Mouse (Mus musculus): ENCODE results near the gene Cntrob. TPM values are rescaled to one million over a fixed set of nuclear protein-coding genes. Genes with fewer than 3 reads are reported as not detected.

Cntrob gene
- polyA plus RNA-seq, 1 experiment from 2014 or later, result 5.6 TPM

DNA sequence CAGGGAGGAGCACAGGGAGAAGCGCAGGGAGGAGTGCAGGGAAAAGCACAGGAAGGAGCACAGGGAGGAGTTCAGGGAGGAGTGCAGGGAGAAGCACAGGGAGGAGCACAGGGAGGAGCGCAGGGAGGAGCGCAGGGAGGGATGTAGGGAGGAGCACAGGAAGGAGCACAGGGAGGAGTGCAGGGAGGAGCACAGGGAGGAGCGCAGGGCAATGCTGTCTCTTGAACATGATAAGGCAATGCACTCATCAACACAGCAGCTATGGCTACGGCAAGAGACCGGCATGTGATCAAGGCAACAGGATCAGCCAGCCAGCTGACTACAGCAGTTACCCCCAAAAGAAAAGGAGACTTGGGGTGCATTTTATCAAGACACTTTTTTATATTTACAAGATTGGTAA lies 7.2 kb downstream of the Cntrob start:
- no peak for DNase-seq
- H3K4me3 ChIP-seq (ENCODE audit: low read depth, low read length), result no peak overlapping the region
- no peaks in the 10 kb centered on the region for H3K9me3 ChIP-seq (ENCODE audit: low read length)
- no peak for TF ChIP-seq EP300 (IDR thresholded peaks at IDR 0.05; ENCODE audit: low read depth)
- TF ChIP-seq CTCF (IDR thresholded peaks at IDR 0.05; ENCODE audit: low read depth), result no peak
- no peak overlapping the region for H3K9ac ChIP-seq (replicated peaks)
- no peak overlapping the region for H3K4me2 ChIP-seq (ENCODE audit: low read depth, low read length)
- no peak overlapping the region for H3K27ac ChIP-seq (ENCODE audit: low read depth)
- ATAC-seq, result no peak
- WGBS (ENCODE audit: insufficient replicate concordance), result 91% methylated on average over 6 of the region's 6 CpGs
- H3K4me1 ChIP-seq (ENCODE audit: insufficient read depth), result no peaks in the 10 kb centered on the region
- H3K36me3 ChIP-seq (replicated peaks; ENCODE audit: insufficient read depth, low read length), result peaks cover 9% of the 10 kb centered on the region
- no peaks in the 10 kb centered on the region for H3K27me3 ChIP-seq (ENCODE audit: insufficient read depth, low read length)

DNA sequence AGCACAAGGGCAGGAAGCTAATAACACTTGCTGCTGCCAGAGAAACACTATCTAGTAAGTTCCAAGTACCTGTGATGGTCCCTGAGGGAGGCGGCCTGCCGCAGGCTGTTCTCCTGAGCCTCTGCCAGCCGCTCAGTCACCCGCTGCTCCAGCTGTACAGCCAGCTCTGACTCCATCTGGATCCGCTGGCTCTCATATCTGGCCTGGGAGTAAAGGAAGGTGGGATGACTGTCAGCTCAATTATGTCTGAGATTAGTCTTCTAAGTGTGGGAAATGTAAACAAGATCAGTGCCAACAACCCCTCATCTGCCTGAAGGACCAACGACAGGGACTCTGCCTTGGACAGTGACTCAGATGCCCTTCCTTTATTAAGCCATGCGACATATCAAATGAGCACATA lies 12.3 kb downstream of the Cntrob start:
- DNase-seq (no peak), ATAC-seq (no peak)
- peaks cover 25% of the 10 kb centered on the region for H3K36me3 ChIP-seq (replicated peaks; ENCODE audit: insufficient read depth, low read length)
- no peaks in the 10 kb centered on the region for H3K4me1 ChIP-seq (ENCODE audit: insufficient read depth)
- TF ChIP-seq EP300 (IDR thresholded peaks at IDR 0.05; ENCODE audit: low read depth), result no peak
- TF ChIP-seq CTCF (IDR thresholded peaks at IDR 0.05; ENCODE audit: low read depth), result no peak
- H3K4me2 ChIP-seq (ENCODE audit: low read depth, low read length), result no peak overlapping the region
- no peaks in the 10 kb centered on the region for H3K27me3 ChIP-seq (ENCODE audit: insufficient read depth, low read length)
- H3K27ac ChIP-seq (ENCODE audit: low read depth), result no peak overlapping the region
- no peak overlapping the region for H3K9ac ChIP-seq (replicated peaks)
- no peak overlapping the region for H3K4me3 ChIP-seq (ENCODE audit: low read depth, low read length)
- 89% methylated on average over 7 of the region's 7 CpGs for WGBS (ENCODE audit: insufficient replicate concordance)
- H3K9me3 ChIP-seq (ENCODE audit: low read length), result no peaks in the 10 kb centered on the region

DNA sequence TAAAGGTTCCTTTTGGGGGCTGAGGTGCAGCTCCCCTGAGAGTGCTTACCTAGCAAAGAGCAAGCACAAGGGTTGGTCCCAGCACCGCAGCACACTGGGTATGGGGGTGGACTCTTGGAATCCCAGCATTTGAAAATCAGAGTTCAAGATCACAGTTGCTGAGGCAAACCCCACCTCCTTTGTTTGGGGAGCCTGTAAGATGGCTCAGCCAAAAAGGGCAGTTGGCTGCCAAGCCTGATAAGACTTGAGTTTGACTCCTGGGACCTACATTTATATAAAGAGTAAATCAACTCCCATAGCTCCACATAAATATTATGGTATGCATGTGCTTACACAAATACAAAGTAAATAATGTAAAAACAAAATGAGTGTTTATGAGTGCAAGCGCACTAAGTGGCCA lies 17.5 kb downstream of the Cntrob start:
- 79% methylated on average over 2 of the region's 2 CpGs for WGBS (ENCODE audit: insufficient replicate concordance)
- ATAC-seq (no peak), DNase-seq (no peak)
- Histone ChIP-seq H3K4me1 (ENCODE audit: insufficient read depth) (no peaks in the 10 kb centered on the region), H3K9ac (replicated peaks) (no peak overlapping the region), H3K4me3 (ENCODE audit: low read depth, low read length) (no peak overlapping the region), H3K27me3 (ENCODE audit: insufficient read depth, low read length) (no peaks in the 10 kb centered on the region), H3K36me3 (replicated peaks; ENCODE audit: insufficient read depth, low read length) (peaks cover 32% of the 10 kb centered on the region), H3K9me3 (ENCODE audit: low read length) (no peaks in the 10 kb centered on the region), H3K4me2 (ENCODE audit: low read depth, low read length) (no peak overlapping the region), H3K27ac (ENCODE audit: low read depth) (no peak overlapping the region)
- no peak for TF ChIP-seq CTCF (IDR thresholded peaks at IDR 0.05; ENCODE audit: low read depth)

DNA sequence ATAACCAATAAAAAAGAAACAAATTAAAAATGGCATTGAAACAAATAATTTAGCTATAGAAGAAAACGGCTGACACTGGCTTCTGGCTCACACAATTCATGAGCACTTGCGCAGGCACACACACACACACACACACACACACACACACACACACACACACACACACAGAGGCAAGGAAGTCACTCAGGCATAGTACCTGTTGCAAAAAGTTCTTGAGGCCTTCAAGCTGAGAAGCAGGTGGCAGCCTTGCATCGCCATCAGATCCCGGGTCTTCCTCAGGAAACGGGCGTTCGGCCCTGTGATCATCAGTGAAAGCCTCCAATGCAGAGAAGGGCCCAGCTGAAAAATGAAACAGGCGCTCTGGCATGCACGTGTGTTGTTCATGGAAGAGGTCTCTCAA lies 18.3 kb downstream of the Cntrob start:
- TF ChIP-seq EP300 (IDR thresholded peaks at IDR 0.05; ENCODE audit: low read depth), result no peak
- TF ChIP-seq CTCF (IDR thresholded peaks at IDR 0.05; ENCODE audit: low read depth), result no peak
- no peaks in the 10 kb centered on the region for H3K4me1 ChIP-seq (ENCODE audit: insufficient read depth)
- no peak overlapping the region for H3K4me2 ChIP-seq (ENCODE audit: low read depth, low read length)
- ATAC-seq (no peak), DNase-seq (no peak)
- H3K4me3 ChIP-seq (ENCODE audit: low read depth, low read length), result no peak overlapping the region
- H3K36me3 ChIP-seq (replicated peaks; ENCODE audit: insufficient read depth, low read length), result peaks cover 30% of the 10 kb centered on the region
- WGBS (ENCODE audit: insufficient replicate concordance), result 86% methylated on average over 9 of the region's 9 CpGs
- H3K9ac ChIP-seq (replicated peaks), result no peak overlapping the region
- no peak overlapping the region for H3K27ac ChIP-seq (ENCODE audit: low read depth)
- H3K27me3 ChIP-seq (ENCODE audit: insufficient read depth, low read length), result no peaks in the 10 kb centered on the region
- no peaks in the 10 kb centered on the region for H3K9me3 ChIP-seq (ENCODE audit: low read length)

DNA sequence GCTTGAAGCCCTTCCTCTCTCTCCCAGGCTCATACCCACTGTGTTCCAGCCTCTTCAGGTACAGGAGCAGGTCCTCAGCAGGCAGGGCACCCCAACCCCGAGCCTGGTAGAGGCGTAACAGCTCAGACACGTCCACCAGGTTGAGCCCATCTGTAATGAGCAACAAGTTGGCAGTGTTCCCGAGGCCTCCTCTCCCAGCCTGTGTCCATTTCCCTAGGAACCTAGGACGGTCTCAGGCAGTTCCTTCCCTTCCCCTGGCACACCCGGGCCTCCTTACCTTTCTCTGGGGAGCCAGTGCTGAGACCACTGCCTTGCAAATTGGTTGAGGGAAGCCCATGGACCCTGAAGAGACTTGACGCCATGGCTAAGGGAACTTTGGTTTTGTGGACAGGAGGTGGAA lies 20.8 kb downstream of the Cntrob start:
- 79% methylated on average over 7 of the region's 7 CpGs for WGBS (ENCODE audit: insufficient replicate concordance)
- Histone ChIP-seq H3K27me3 (ENCODE audit: insufficient read depth, low read length) (no peaks in the 10 kb centered on the region), H3K9me3 (ENCODE audit: low read length) (no peaks in the 10 kb centered on the region), H3K36me3 (replicated peaks; ENCODE audit: insufficient read depth, low read length) (peaks cover 21% of the 10 kb centered on the region; the same call in 1 of the 2 replicates), H3K4me3 (ENCODE audit: low read depth, low read length) (no peak overlapping the region), H3K4me1 (ENCODE audit: insufficient read depth) (no peaks in the 10 kb centered on the region), H3K27ac (ENCODE audit: low read depth) (no peak overlapping the region), H3K9ac (replicated peaks) (no peak overlapping the region), H3K4me2 (ENCODE audit: low read depth, low read length) (no peak overlapping the region)
- TF ChIP-seq CTCF (IDR thresholded peaks at IDR 0.05; ENCODE audit: low read depth) (no peak), EP300 (IDR thresholded peaks at IDR 0.05; ENCODE audit: low read depth) (no peak)
- ATAC-seq, result no peak
- DNase-seq, result no peak

DNA sequence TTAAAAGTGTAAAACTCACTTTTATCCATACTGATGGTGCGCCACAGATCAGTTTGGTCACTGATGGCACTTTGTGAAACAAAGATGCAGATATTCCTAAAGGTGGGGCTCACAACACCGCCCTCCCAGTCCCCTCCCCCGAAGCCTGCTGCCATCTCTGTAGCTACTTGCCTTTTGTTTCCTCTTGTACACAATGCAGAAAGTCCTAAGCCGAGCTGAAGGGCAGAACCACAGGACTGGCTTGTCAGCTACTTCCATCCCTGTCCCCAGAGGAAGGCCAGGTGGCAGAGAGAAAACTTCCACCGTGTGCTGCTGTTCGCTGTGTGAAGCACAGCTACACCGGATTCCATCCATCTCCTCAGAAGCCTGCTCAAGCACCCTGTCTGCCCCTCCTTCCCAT lies 25.3 kb downstream of the Cntrob start:
- Histone ChIP-seq H3K27me3 (ENCODE audit: insufficient read depth, low read length) (no peaks in the 10 kb centered on the region), H3K4me2 (ENCODE audit: low read depth, low read length) (no peak overlapping the region), H3K4me3 (ENCODE audit: low read depth, low read length) (no peak overlapping the region), H3K27ac (ENCODE audit: low read depth) (no peak overlapping the region), H3K4me1 (ENCODE audit: insufficient read depth) (no peaks in the 10 kb centered on the region), H3K36me3 (replicated peaks; ENCODE audit: insufficient read depth, low read length) (peaks cover 11% of the 10 kb centered on the region; the same call in 1 of the 2 replicates), H3K9ac (replicated peaks) (no peak overlapping the region), H3K9me3 (ENCODE audit: low read length) (no peaks in the 10 kb centered on the region)
- DNase-seq (no peak), ATAC-seq (no peak)
- no peak for TF ChIP-seq EP300 (IDR thresholded peaks at IDR 0.05; ENCODE audit: low read depth)
- WGBS (ENCODE audit: insufficient replicate concordance), result 84% methylated on average over 7 of the region's 7 CpGs

DNA sequence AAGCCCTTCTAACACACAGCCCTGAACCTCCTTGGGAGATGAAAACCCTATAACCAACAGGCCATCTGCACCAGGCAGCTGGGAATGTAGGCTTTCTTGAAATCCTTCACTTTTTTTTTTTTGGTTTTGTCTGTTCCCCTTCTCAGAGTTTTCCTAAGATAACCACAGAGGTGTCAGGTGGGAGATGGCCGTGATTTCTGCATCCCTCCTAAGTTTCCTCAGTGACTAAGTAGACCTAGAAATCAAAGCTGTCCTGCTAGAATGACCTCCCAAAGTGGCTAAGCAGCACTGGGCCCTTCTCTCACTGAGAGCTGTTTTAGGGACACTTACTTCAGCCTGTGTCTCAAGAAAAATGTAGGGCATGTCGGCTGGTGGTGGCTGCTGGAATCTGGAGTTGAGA lies 25.8 kb downstream of the Cntrob start:
- Histone ChIP-seq H3K9me3 (ENCODE audit: low read length) (no peaks in the 10 kb centered on the region), H3K9ac (replicated peaks) (no peak overlapping the region)

More for the DNA sequence above, 25.8 kb downstream of the Cntrob start:
- Histone ChIP-seq H3K4me3 (ENCODE audit: low read depth, low read length) (no peak overlapping the region), H3K27me3 (ENCODE audit: insufficient read depth, low read length) (no peaks in the 10 kb centered on the region), H3K27ac (ENCODE audit: low read depth) (no peak overlapping the region), H3K36me3 (replicated peaks; ENCODE audit: insufficient read depth, low read length) (peaks cover 6% of the 10 kb centered on the region; the same call in 1 of the 2 replicates), H3K4me1 (ENCODE audit: insufficient read depth) (no peaks in the 10 kb centered on the region), H3K4me2 (ENCODE audit: low read depth, low read length) (no peak overlapping the region)
- 76% methylated on average over 2 of the region's 2 CpGs for WGBS (ENCODE audit: insufficient replicate concordance)
- TF ChIP-seq CTCF (IDR thresholded peaks at IDR 0.05; ENCODE audit: low read depth) (no peak), EP300 (IDR thresholded peaks at IDR 0.05; ENCODE audit: low read depth) (no peak)
- DNase-seq, result no peak
- no peak for ATAC-seq

Measured in liver, postnatal 0 days (tissue).